Mouse (Mus musculus) mesoderm, embryonic 11.5 days (tissue): ENCODE measurements around the gene Olfr600.
"Not testable (repeated sequence)": the region's sequence is repeated elsewhere in the genome, so short reads cannot be mapped to it uniquely, and the experiment has no call there.

ENCODE experiments used
- DNase-seq: peaks from one replicate; pipeline ENCODE4 v3.0.0-alpha.2; 2012; ENCODE audit warnings: low read depth, low spot score

The Olfr600 gene

DNA sequence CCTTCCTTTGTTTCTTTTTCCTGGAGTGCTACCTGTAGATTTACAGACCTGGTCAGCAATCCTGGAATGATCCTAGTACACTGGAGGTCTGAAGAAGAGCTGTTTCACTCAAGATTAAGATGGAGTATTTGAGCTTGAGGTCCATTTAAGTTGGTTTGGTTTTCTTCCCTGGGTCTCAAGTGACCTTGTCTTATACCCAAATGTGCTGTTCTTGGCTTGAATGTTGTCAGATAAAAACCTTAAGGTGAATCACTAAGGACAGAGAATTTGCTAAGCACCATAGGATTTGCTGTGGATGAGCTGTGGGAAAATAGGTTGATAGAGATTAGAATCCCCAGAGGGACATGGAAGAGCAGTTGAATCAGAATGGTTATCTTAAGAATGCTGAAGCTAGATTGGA is at the start of gene Olfr600:
Olfr600 (minus strand) TSS at position 101 of the 400 bp plus-strand sequence.
- no peak for DNase-seq

DNA sequence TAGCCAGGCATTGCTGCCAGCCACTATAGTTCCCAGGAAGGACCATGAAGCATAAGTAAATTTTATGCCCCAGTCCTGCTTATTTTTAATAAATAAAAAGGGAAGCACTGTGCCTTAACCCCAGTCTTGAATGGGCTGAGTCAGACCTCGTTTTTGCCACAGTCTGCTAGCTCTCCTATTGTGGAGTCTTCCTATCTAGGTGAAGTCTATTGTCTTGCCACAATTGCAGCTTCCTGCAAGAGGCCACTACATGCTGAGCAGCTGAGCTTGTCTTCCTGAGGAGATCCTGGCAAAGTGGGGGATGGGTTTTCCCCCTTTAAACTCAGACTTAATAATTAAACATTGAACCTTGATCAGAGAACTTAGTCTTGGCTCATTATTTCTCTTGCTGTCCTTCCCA is 49.5 kb upstream of the Olfr600 start:
- no peak for DNase-seq

DNA sequence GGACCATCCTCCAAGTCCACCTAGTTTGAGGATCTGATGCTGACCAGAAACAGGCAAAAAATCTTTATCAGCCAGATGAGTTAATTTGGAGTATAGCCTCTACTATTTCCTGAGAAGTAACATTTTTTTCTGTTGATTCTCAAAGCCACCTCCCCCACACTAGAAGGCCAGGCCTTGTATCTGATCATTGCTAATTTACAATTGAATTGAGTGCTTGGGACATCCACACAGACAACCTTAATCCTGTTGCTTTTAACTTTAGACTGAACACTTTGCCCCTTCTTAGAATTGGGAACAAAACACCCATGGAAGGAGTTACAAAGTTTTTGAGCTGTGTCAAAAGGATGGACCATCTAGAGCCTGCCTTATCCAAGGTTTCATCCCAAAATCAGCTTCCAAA is 48.3 kb upstream of the Olfr600 start:
- DNase-seq = no peak

DNA sequence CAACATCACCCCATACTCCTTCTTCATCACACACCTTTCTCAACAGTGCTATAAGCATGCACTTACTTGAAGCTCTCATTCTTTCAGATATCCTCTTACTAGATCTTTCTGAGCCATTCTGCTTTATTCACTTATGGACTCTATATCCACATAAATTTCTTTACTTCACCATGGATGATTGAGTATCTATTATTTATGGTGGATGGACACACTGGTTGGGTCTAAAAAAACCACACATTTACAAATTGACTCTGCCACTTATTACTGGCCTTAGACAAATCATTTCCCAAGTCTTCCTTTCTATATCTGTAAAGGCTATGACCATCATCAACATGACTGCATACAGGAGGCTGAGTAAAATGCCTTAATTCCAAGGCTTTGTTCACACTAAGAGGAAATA is 36.6 kb upstream of the Olfr600 start, which contains the start of gene Olfr603:
Olfr603 (minus strand) TSS at position 101 of the 400 bp plus-strand sequence.
- DNase-seq = no peak

DNA sequence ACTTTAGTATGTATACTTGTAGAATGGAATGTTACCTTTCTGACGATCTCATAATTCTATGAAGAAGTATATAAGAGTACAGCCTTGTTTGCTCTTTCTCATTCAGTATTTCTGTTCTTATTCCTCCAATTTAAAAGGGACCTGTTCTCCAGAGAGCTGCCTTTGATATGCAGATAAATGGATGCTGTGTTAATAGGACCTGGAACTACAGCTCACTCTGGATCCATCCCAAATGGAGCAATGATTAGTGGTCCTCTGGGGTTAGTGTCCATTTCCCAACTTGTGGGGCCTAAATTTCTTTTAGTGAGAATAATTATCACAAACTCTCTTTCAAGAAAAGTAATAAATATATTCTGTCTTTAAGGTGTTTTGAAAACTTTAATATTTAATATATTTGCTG is 13.1 kb upstream of the Olfr600 start, which contains the start of gene Olfr601:
Olfr601 (minus strand) TSS at position 101 of the 400 bp plus-strand sequence.
- DNase-seq = no peak

DNA sequence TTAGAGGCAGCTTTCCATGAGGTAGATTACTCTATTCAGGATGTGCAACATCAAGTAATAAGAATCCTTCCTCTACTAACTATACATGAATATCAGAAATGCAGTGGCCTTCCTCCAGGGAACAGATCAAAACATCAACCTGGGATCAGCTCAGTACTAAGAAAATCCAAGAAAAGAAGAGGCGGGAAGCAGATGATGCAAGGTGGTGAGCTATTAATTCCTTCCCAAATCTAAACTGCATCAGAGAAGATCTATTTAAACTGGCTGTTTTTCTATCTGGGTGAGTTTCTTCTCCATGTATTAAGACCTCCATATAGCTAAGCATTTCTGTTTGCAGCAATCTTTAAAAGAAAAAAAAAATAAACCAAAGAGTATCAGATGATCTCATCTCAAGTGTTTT is 13.9 kb downstream of the Olfr600 start, which contains the start of gene Olfr599:
Olfr599 (plus strand) TSS at position 301 of the 400 bp plus-strand sequence.
- DNase-seq = no peak

DNA sequence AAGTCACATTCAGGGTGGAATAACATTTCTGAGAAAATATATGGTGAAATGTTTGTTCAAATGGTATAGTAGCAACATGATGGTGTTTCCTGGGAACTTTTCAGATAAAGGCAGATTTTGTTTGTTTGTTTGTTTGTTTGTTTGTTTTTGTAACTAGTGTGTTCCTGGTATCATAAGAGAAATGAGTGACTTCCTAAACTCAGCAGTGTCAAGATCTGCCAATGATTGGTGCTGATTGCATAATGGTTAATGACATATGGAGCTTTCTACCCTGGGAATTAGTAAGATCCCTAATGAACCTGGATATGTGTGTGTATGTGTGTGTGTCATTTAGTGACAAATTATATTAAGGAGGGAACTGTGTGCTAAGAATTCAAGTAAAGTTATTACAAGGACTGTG is 26.2 kb downstream of the Olfr600 start, which contains the start of gene Olfr598:
Olfr598 (plus strand) TSS at position 301 of the 400 bp plus-strand sequence.
- no peak for DNase-seq

DNA sequence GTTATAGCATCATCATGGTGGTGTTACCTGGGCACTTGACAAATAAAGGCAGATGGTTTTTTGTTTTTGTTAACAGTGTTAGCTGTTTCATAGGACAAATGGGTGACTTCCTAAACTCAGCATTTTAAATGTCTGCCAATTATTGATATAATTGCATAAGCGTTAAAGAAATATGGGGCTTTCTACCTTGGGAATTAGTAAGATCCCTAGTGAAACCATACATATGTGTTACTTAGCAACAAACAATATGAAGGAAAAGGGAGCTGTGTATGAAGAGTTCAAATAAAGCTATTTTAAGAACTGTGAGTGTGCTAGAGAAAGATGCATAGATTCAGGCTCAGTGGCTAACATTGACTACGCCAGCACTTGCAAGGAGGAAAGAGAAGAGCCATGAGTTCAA is 33.5 kb downstream of the Olfr600 start, which contains the start of gene Olfr597:
Olfr597 (plus strand) TSS at position 301 of the 400 bp plus-strand sequence.
- not testable (repeated sequence) for DNase-seq

DNA sequence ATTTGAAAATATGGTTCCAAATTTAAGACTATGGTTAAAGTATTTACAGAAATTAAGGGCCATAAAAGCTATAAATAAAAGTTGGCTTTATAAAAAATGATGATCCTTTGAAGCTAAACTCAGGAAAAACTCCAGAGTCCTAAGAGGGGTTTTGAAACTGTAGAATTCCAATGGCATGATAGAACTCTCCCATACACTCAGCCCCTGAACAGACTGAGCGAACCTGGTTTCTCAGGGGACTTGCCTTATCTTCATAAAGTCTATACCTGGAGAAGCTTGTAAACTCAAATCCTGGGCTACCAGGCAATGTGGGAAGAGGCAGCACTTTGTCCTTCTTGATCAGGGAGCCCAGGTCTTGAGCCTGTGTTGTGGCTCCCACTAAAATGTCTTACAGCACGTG is 44.1 kb downstream of the Olfr600 start, which contains the start of gene Olfr596:
Olfr596 (plus strand) TSS at position 301 of the 400 bp plus-strand sequence.
- not testable (repeated sequence) for DNase-seq
